Mouse (Mus musculus) fibroblast of lung, adult 2 months (primary cell): Measurements from ENCODE around the gene Dcaf4.

Experiments used
- DNase-seq: peaks from one replicate; pipeline ENCODE4 v3.0.0-alpha.2; 2011; ENCODE audit warnings: low read depth

Gene Dcaf4

GRCm38 (mm10) chr12:83544791-83545190, 24.5 kb downstream of the Dcaf4 start:
- no peak for DNase-seq

- DNase-seq, result no peak
These were observed 31.0 kb downstream of the Dcaf4 start for GRCm38 (mm10) chr12:83551305-83551704.

DNA sequence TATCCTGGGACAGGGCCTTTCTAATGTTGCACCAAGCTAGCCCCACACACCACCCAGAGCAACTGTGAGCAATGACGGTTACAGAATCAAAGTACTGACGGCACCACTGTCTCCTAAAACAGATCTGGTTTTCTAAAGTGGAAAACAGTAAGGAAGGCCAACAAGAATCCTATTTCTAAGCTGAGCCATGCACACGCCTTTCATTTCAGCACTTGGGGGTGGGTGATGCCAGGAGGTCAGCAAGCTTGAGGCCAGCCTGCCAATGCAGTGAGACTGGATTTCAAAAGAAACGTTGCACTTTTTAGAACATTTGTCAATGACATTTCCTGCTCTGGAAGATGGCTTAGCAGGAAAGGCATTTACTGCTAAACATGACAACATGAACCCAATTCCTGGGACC, 33.5 kb downstream of the Dcaf4 start:
- no peak for DNase-seq

- no peak for DNase-seq
These were observed 35.3 kb downstream of the Dcaf4 start for GRCm38 (mm10) chr12:83555605-83556004.

- no peak for DNase-seq
These were observed 38.2 kb downstream of the Dcaf4 start for GRCm38 (mm10) chr12:83558496-83558895.

DNA sequence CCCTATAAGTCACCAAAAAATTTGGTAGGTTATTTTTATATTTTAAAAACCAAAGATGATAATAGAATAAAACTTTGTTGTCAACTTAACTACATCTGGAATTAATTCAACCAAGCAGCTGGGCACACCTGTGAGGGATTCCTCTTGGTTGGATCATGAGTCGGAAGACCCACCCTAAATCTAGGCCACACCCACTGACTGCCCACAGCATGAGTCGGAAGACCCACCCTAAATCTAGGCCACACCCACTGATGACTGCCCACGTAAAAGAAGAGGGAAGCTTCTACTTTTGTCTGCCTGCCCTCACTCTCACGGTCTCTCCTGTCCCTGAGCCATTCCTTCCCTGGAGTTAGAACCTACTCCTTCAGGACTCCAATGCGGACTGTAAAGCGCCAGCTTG, 39.9 kb downstream of the Dcaf4 start:
- DNase-seq, result no peak

- DNase-seq, result no peak
These were observed 42.3 kb downstream of the Dcaf4 start for GRCm38 (mm10) chr12:83562589-83562988.

- DNase-seq, result no peak
These were observed 49.6 kb downstream of the Dcaf4 start for GRCm38 (mm10) chr12:83569866-83570265.

GRCm38 (mm10) chr12:83572717-83573116, 52.5 kb downstream of the Dcaf4 start:
- DNase-seq, result no peak

GRCm38 (mm10) chr12:83577445-83577844, 57.2 kb downstream of the Dcaf4 start:
- no peak for DNase-seq

DNA sequence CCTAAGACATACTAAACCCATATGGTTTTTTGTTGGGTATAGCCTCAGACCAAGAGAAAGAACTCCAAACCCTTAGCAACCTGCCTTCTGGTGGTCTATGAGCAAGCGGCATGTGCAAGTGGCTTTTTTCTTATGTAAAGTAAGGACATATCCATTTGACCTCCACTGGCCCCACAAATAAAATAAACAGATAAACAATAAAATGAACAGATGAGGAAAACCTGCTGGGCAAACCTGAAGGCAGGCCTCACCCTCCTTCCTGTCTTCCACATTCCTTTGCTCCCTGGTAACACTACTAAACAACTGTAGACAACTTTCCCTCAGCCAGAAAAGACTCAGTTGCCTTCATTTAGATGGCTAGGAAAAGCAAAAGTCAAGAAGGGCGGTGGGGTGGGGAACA, 58.1 kb downstream of the Dcaf4 start:
- DNase-seq, result no peak

- DNase-seq, result no peak
These were observed 58.8 kb downstream of the Dcaf4 start for GRCm38 (mm10) chr12:83578896-83579569.

- no peak for DNase-seq
These were observed 60.0 kb downstream of the Dcaf4 start for GRCm38 (mm10) chr12:83580283-83580682.

DNA sequence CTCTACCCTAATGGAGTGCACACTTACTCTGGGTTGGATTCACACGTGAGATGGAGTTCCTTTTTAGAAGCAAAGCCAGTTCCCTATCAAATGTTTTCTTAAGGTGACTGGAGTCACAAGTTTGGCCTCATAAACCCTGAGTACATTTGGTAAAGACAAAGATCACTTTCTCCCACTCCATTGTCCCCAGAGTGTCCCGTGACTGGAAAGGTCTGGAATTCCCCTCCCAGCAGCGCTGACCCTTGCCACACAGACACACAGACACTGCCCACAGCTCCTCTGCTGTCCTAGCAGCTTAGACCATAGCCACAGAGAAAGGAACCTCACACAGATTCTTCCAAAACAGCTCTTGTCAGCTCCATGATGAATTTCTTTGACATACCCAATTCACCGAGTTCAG, 61.8 kb downstream of the Dcaf4 start:
- no peak for DNase-seq

- DNase-seq, result no peak
These were observed 62.5 kb downstream of the Dcaf4 start for GRCm38 (mm10) chr12:83582747-83583146.

DNA sequence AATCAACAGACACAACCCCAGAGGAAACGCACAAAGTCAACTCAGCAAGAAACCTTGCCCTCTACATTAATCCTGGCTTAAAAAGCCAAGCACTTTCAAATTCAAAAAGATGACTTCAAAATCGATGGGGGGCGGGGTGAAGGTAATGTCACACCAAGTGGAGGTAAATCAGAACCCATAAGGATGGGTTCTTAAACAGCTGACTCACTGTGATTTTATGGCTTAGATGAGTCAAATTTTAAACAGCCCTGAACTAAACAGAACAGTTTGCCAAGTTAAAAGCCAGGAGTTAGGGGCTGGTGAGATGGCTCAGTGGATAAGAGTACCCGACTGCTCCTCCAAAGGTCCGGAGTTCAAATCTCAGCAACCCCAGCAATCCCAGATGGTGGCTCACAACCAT, 66.4 kb downstream of the Dcaf4 start:
- DNase-seq, result no peak
